Mouse (Mus musculus): ENCODE measurements around the gene Lrrc4.

Gene Lrrc4

GRCm38 (mm10) chr6:28674686-28675085, 156.9 kb downstream of the Lrrc4 start:
- no peak for DNase-seq (ENCODE audit: low spot score in 2 of 2)

GRCm38 (mm10) chr6:28672388-28672787, 159.2 kb downstream of the Lrrc4 start:
- DNase-seq (ENCODE audit: low spot score in 2 of 2), result no peak

- DNase-seq (ENCODE audit: low spot score in 2 of 2), result peak in 1 of 2 experiments; percentile 18
Observed at GRCm38 (mm10) chr6:28669251-28669650, 162.3 kb downstream of the Lrrc4 start.

GRCm38 (mm10) chr6:28667586-28667985, 164.0 kb downstream of the Lrrc4 start:
- DNase-seq (ENCODE audit: low spot score in 2 of 2), result no peak

- no peak for DNase-seq (ENCODE audit: low spot score in 2 of 2)
Observed at GRCm38 (mm10) chr6:28664716-28665115, 166.8 kb downstream of the Lrrc4 start.

- no peak for DNase-seq (ENCODE audit: low spot score in 2 of 2)
Observed at GRCm38 (mm10) chr6:28663670-28664069, 167.9 kb downstream of the Lrrc4 start.

- no peak for DNase-seq (ENCODE audit: low spot score in 2 of 2)
Observed at GRCm38 (mm10) chr6:28663004-28663403, 168.5 kb downstream of the Lrrc4 start.

GRCm38 (mm10) chr6:28656511-28656910, 175.0 kb downstream of the Lrrc4 start:
- DNase-seq (ENCODE audit: low spot score in 2 of 2), result no peak

- DNase-seq (ENCODE audit: low spot score in 2 of 2), result no peak
Observed at GRCm38 (mm10) chr6:28645231-28645630, 186.3 kb downstream of the Lrrc4 start.

GRCm38 (mm10) chr6:28642909-28643308, 188.6 kb downstream of the Lrrc4 start:
- DNase-seq (ENCODE audit: low spot score in 2 of 2), result no peak

- no peak for DNase-seq (ENCODE audit: low spot score in 2 of 2)
Observed at GRCm38 (mm10) chr6:28640088-28640487, 191.5 kb downstream of the Lrrc4 start.

GRCm38 (mm10) chr6:28635531-28636348, 195.8 kb downstream of the Lrrc4 start:
- DNase-seq (ENCODE audit: low spot score in 2 of 2), result no peak

- DNase-seq (ENCODE audit: low spot score in 2 of 2), result no peak
Observed at GRCm38 (mm10) chr6:28635092-28635491, 196.5 kb downstream of the Lrrc4 start.

- DNase-seq (ENCODE audit: low spot score in 2 of 2), result no peak
Observed at GRCm38 (mm10) chr6:28633656-28634055, 197.9 kb downstream of the Lrrc4 start.

GRCm38 (mm10) chr6:28633120-28633519, 198.4 kb downstream of the Lrrc4 start:
- no peak for DNase-seq (ENCODE audit: low spot score in 2 of 2)

- DNase-seq (ENCODE audit: low spot score in 2 of 2), result no peak
Observed at GRCm38 (mm10) chr6:28630926-28631325, 200.6 kb downstream of the Lrrc4 start.

GRCm38 (mm10) chr6:28629866-28630265, 201.7 kb downstream of the Lrrc4 start:
- DNase-seq (ENCODE audit: low spot score in 2 of 2), result no peak

GRCm38 (mm10) chr6:28628408-28628807, 203.1 kb downstream of the Lrrc4 start:
- no peak for DNase-seq (ENCODE audit: low spot score in 2 of 2)

GRCm38 (mm10) chr6:28622963-28623362, 208.6 kb downstream of the Lrrc4 start:
- no peak for DNase-seq (ENCODE audit: low spot score in 2 of 2)

GRCm38 (mm10) chr6:28622522-28622921, 209.0 kb downstream of the Lrrc4 start:
- DNase-seq (ENCODE audit: low spot score in 2 of 2), result no peak

GRCm38 (mm10) chr6:28621961-28622360, 209.6 kb downstream of the Lrrc4 start:
- no peak for DNase-seq (ENCODE audit: low spot score in 2 of 2)

GRCm38 (mm10) chr6:28621431-28621830, 210.1 kb downstream of the Lrrc4 start:
- no peak for DNase-seq (ENCODE audit: low spot score in 2 of 2)

GRCm38 (mm10) chr6:28618751-28619153, 212.8 kb downstream of the Lrrc4 start:
- DNase-seq (ENCODE audit: low spot score in 2 of 2), result peak in 1 of 2 experiments; percentile 61

- no peak for DNase-seq (ENCODE audit: low spot score in 2 of 2)
Observed at GRCm38 (mm10) chr6:28618299-28618698, 213.2 kb downstream of the Lrrc4 start.
